Mouse (Mus musculus): ENCODE measurements around the gene Top1. TPM values are rescaled to one million over a fixed set of nuclear protein-coding genes. Genes with fewer than 3 reads are reported as not detected.

Top1 gene
- polyA plus RNA-seq, 1 experiment from 2014 or later, result 48.1 TPM

GRCm38 (mm10) chr2:160767201-160767600 lies 121.5 kb downstream of the Top1 start:
- Histone ChIP-seq H3K4me1 (replicated peaks) (0 out of 2 replicates have a peak, but pooled peaks cover 4% of the 10 kb centered on the region), H3K9ac (no peak overlapping the region), H3K27me3 (no peaks in the 10 kb centered on the region), H3K9me3 (replicated peaks) (no peaks in the 10 kb centered on the region), H3K27ac (no peak overlapping the region), H3K4me3 (no peak overlapping the region), H3K4me2 (no peak overlapping the region), H3K36me3 (peaks cover 19% of the 10 kb centered on the region)
- 92% methylated on average over 2 of the region's 2 CpGs for WGBS
- ATAC-seq (replicated peaks; ENCODE audit: insufficient number of reproducible peaks, insufficient read depth, low FRiP score, low read depth), result no peak

GRCm38 (mm10) chr2:160768097-160768695 lies 122.5 kb downstream of the Top1 start:
- ATAC-seq (replicated peaks; ENCODE audit: insufficient number of reproducible peaks, insufficient read depth, low FRiP score, low read depth), result no peak
- WGBS, result 73% methylated on average over 4 of the region's 4 CpGs
- Histone ChIP-seq H3K27ac (no peak overlapping the region), H3K4me2 (no peak overlapping the region), H3K4me1 (replicated peaks) (0 out of 2 replicates have a peak, but pooled peaks cover 4% of the 10 kb centered on the region), H3K9me3 (replicated peaks) (no peaks in the 10 kb centered on the region), H3K4me3 (no peak overlapping the region), H3K36me3 (peaks cover 9% of the 10 kb centered on the region), H3K9ac (no peak overlapping the region), H3K27me3 (no peaks in the 10 kb centered on the region)

GRCm38 (mm10) chr2:160768997-160769396 lies 123.3 kb downstream of the Top1 start:
- Histone ChIP-seq H3K27me3 (no peaks in the 10 kb centered on the region), H3K4me2 (no peak overlapping the region), H3K9me3 (replicated peaks) (no peaks in the 10 kb centered on the region), H3K36me3 (0 out of 2 replicates have a peak, but pooled peaks cover under 1% of the 10 kb centered on the region), H3K27ac (no peak overlapping the region), H3K9ac (no peak overlapping the region), H3K4me3 (no peak overlapping the region), H3K4me1 (replicated peaks) (0 out of 2 replicates have a peak, but pooled peaks cover 4% of the 10 kb centered on the region)
- WGBS, result 88% methylated on average over 2 of the region's 2 CpGs
- no peak for ATAC-seq (replicated peaks; ENCODE audit: insufficient number of reproducible peaks, insufficient read depth, low FRiP score, low read depth)

- Histone ChIP-seq H3K4me3 (no peak overlapping the region), H3K27me3 (no peaks in the 10 kb centered on the region), H3K4me2 (no peak overlapping the region), H3K4me1 (replicated peaks) (0 out of 2 replicates have a peak, but pooled peaks cover 4% of the 10 kb centered on the region), H3K9ac (no peak overlapping the region), H3K9me3 (replicated peaks) (no peaks in the 10 kb centered on the region), H3K27ac (no peak overlapping the region), H3K36me3 (no peaks in the 10 kb centered on the region)
- no peak for ATAC-seq (replicated peaks; ENCODE audit: insufficient number of reproducible peaks, insufficient read depth, low FRiP score, low read depth)
Measured at GRCm38 (mm10) chr2:160770409-160770808, 124.7 kb downstream of the Top1 start.

GRCm38 (mm10) chr2:160770871-160771270 lies 125.2 kb downstream of the Top1 start:
- Histone ChIP-seq H3K27ac (no peak overlapping the region), H3K9ac (no peak overlapping the region), H3K4me3 (no peak overlapping the region), H3K4me2 (no peak overlapping the region), H3K4me1 (replicated peaks) (0 out of 2 replicates have a peak, but pooled peaks cover 4% of the 10 kb centered on the region), H3K27me3 (no peaks in the 10 kb centered on the region), H3K36me3 (no peaks in the 10 kb centered on the region), H3K9me3 (replicated peaks) (no peaks in the 10 kb centered on the region)
- 85% methylated on average over 1 of the region's 1 CpGs for WGBS
- ATAC-seq (replicated peaks; ENCODE audit: insufficient number of reproducible peaks, insufficient read depth, low FRiP score, low read depth), result no peak

- 71% methylated on average over 8 of the region's 8 CpGs for WGBS
- no peaks in the 10 kb centered on the region for H3K27me3 ChIP-seq
- 0 out of 2 replicates have a peak, but pooled peaks have one; percentile 22 for ATAC-seq (replicated peaks; ENCODE audit: insufficient number of reproducible peaks, insufficient read depth, low FRiP score, low read depth)
- no peaks in the 10 kb centered on the region for H3K9me3 ChIP-seq (replicated peaks)
- H3K4me3 ChIP-seq, result no peak overlapping the region
- H3K9ac ChIP-seq, result no peak overlapping the region
- no peaks in the 10 kb centered on the region for H3K4me1 ChIP-seq (replicated peaks)
- no peak overlapping the region for H3K4me2 ChIP-seq
- no peaks in the 10 kb centered on the region for H3K36me3 ChIP-seq
- no peak overlapping the region for H3K27ac ChIP-seq
Measured at GRCm38 (mm10) chr2:160771325-160772276, 125.9 kb downstream of the Top1 start.

Small RNA genes within 50 kb of the gene (microRNA-seq; reads per million reads assigned to microRNA genes)
- gene Gm23968, result not detected

Other genes with a start within 250 kb of the Top1 start
- gene Plcg1, start 85.4 kb downstream of the Top1 start, polyA plus RNA-seq (2015; fragmentation: Nextera tagmentation; extraction: Ambion mirVana), result 25.3 and 32.7 TPM in 2 replicates
- gene Zhx3, start 227.1 kb downstream of the Top1 start, polyA plus RNA-seq (2015; fragmentation: Nextera tagmentation; extraction: Ambion mirVana), result 5.9 and 7.9 TPM in 2 replicates
- gene Lpin3, start 234.8 kb downstream of the Top1 start, polyA plus RNA-seq (2015; fragmentation: Nextera tagmentation; extraction: Ambion mirVana), result 0.69 and 1.7 TPM in 2 replicates

All from heart, embryonic 15.5 days (tissue).